Mouse (Mus musculus): Measurements from ENCODE around the gene Bcl2l10. TPM values are rescaled to one million over a fixed set of nuclear protein-coding genes. Genes with fewer than 3 reads are reported as not detected.

Gene Bcl2l10
- total and polyA plus RNA-seq, 3 experiments: not detected

DNA sequence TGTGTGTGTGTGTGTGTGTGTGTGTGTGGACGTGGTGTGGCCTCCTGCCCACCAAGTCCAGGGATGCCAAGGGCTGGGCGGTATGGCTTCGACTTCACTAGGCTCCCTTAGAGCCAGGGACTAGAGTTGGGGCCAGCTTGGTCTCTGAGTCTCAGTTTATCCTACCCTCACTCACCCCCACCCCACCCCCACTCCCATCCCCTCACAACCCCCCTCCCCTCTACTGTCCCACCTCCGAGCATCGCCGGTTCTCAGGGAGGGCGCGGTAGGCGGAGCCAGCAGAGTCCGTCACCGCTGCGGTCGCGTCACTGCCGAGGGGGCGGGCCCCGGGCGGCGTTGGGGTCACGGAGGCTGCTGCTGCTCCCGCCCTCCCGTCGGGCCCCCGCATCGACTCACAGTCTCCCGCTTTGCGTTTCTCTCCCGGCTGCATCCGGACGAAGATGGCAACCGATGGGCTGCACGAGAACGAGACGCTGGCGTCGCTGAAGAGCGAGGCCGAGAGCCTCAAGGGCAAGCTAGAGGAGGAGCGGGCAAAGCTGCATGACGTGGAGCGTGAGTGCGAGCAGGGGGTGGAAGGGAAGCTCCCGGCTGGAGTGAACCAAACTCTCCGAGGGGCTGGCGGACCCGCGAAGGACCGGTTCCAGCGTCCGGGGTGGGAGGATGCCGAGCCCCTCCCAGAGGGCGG is 33.6 kb upstream of the Bcl2l10 start:
- Histone ChIP-seq H3K27me3 (replicated peaks) (peaks cover 1% of the 10 kb centered on the region), H3K4me3 (replicated peaks in 1 of 3; ENCODE audit: low read depth in 2 of 3, low read length in 2 of 3, poor library complexity in 1 of 3) (peak overlapping the region; percentile 67 to 98 (median 71)), H3K36me3 (replicated peaks in 1 of 2; ENCODE audit: control insufficient read depth in 1 of 2, insufficient read depth in 1 of 2, low read length in 1 of 2) (peaks cover 0 to 2% of the 10 kb centered on the region in 2 experiments), H3K9ac (ENCODE audit: insufficient read depth, low read depth) (peak overlapping the region; percentile 54), H3K79me2 (replicated peaks; ENCODE audit: control insufficient read depth, extremely low read depth, insufficient read depth, poor library complexity, severe bottlenecking) (no peaks in the 10 kb centered on the region), H3K27ac (ENCODE audit: insufficient read depth, low read depth) (no peak overlapping the region; the same call in 1 of the 2 replicates), H3K9me3 (replicated peaks; ENCODE audit: low read length) (no peaks in the 10 kb centered on the region), H3K4me2 (ENCODE audit: insufficient read depth, low read depth, poor library complexity, severe bottlenecking) (peak overlapping the region; percentile 99), H3K4me1 (ENCODE audit: control insufficient read depth in 1 of 2, insufficient read depth in 2 of 2) (peaks cover 3 to 10% of the 10 kb centered on the region in 2 experiments; a peak in 3 of 4 replicates)
- in situ Hi-C loops (cut with MboI; ENCODE audit: low pct_ligation_motif_present, low pct_unique_long_range_greater_than_20kb, low sequenced_read_pairs): loop anchor here (10.0 kb wide), 1 partner anchor 121 kb away; no protein-coding TSS in a partner anchor
- DNase-seq (ENCODE audit: extremely low read depth): peak; percentile 52
- dilution Hi-C loops (cut with MboI; ENCODE audit: extremely low pct_ligation_motif_present, extremely low pct_unique_long_range_greater_than_20kb, low sequenced_read_pairs): no loop called here
- TF ChIP-seq CTCF (conservative IDR thresholded peaks at IDR 0.05 in 1 of 2, IDR thresholded peaks at IDR 0.05 in 1 of 2; ENCODE audit: low read depth in 2 of 2, low read length in 2 of 2): no peak
- 0 out of 2 replicates have a peak, but pooled peaks have one; percentile 12 for TF ChIP-seq MAZ (IDR thresholded peaks at IDR 0.05; ENCODE audit: low read depth, low read length)
- no peak for TF ChIP-seq JUN (IDR thresholded peaks at IDR 0.05; ENCODE audit: insufficient read depth, low read depth, low read length)
- TF ChIP-seq NRF1 (IDR thresholded peaks at IDR 0.05; ENCODE audit: low read depth, low read length): no peak
- TF ChIP-seq USF1 (IDR thresholded peaks at IDR 0.05; ENCODE audit: low read depth, low read length): no peak
- TF ChIP-seq GABPA (IDR thresholded peaks at IDR 0.05; ENCODE audit: insufficient replicate concordance, low read depth, low read length): no peak
- no peak for TF ChIP-seq BHLHE40 (IDR thresholded peaks at IDR 0.05; ENCODE audit: low read depth, low read length)
- TF ChIP-seq MXI1 (IDR thresholded peaks at IDR 0.05; ENCODE audit: low read depth, low read length): 0 out of 2 replicates have a peak, but pooled peaks have one; percentile 37
- TF ChIP-seq SIN3A (IDR thresholded peaks at IDR 0.05; ENCODE audit: low read length): no peak
- TF ChIP-seq CHD2 (IDR thresholded peaks at IDR 0.05; ENCODE audit: low read length): no peak
- no peak for TF ChIP-seq USF2 (conservative IDR thresholded peaks at IDR 0.05; ENCODE audit: low read depth, low read length)
- TF ChIP-seq ELF1 (IDR thresholded peaks at IDR 0.05; ENCODE audit: low read depth, low read length): no peak
- peak; percentile 50; the same call in 1 of the 2 replicates for TF ChIP-seq POLR2A (IDR thresholded peaks at IDR 0.05; ENCODE audit: low read depth, low read length)
- no peak for TF ChIP-seq CHD1 (IDR thresholded peaks at IDR 0.05; ENCODE audit: low read depth, low read length)
- TF ChIP-seq ZKSCAN1 (IDR thresholded peaks at IDR 0.05; ENCODE audit: borderline replicate concordance, low read depth, low read length): no peak
- TF ChIP-seq RAD21 (IDR thresholded peaks at IDR 0.05; ENCODE audit: low read depth, low read length): no peak
- no peak for TF ChIP-seq NELFE (IDR thresholded peaks at IDR 0.05; ENCODE audit: low read depth, low read length)
- no peak for TF ChIP-seq TCF12 (IDR thresholded peaks at IDR 0.05; ENCODE audit: low read depth, low read length)
- TF ChIP-seq ZMIZ1 (IDR thresholded peaks at IDR 0.05; ENCODE audit: low read depth, low read length): no peak
- no peak for TF ChIP-seq UBTF (IDR thresholded peaks at IDR 0.05; ENCODE audit: low read depth, low read length)
